Mouse (Mus musculus) mature B cell (primary cell): ENCODE data around the gene Mxra7.
"Not testable (repeated sequence)": the region's sequence is repeated elsewhere in the genome, so short reads cannot be mapped to it uniquely, and the experiment has no call there.

Experiments used
- in situ Hi-C: fragments of 300-500 bp; cut with MboI; formaldehyde crosslinking; loops from 2 replicates; pipeline ENCODE4 v1.14.3; 2019

Gene Mxra7

DNA sequence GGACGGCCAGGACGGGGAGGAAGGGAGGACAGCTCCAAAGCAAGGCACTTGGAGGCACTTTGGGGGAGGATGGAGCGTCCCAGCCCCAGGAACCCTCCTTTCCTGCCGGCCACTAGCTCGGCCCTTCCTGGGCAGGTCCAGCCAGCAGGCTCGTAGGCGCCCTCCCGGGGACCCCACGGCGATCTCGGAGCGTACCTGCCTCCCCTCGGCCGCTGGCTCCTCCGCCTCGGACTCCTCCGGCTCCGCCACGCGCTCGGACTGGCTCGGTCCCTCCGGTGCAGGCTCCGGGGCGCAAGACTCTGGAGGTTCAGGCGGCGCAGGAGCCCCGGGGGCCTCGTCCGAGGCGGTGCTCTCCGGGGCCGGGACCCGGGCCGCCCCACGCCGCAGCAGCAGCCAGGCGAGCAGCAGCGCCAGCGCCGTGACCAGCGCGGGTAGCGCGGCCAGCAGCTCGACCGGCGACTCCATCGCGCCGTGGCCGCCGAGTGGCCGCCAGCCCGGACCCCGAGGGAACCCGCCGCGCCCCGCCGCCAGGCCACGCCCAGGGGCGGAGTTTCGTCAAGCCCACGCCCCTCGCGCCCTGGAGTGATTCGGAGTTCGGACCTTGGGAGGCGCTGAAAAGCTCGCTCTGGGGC lies at the start of gene Mxra7:
TSS of gene Mxra7 (minus strand) at position 513 of the 632 bp plus-strand sequence.
- in situ Hi-C loops = no loop called here

DNA sequence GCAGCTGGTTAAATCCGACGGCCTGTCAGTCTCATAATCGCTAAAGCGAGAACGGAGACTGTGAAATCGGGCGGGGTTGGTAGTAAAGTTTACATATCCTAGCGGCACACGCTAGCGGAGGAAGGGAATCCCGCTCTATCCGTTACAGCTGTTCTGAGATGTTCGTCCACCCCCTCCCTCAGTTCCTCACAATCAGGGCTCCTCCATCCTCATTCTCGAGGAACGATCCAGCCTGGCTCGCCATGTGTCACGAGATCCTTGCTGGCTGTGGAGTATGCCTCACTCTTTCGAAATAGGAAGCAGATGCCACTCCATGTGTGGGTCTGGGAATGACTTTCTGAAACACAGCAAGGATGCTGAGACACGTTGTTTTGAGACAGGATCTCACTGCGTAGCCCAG lies 46.1 kb upstream of the Mxra7 start:
- in situ Hi-C loops = no loop called here

DNA sequence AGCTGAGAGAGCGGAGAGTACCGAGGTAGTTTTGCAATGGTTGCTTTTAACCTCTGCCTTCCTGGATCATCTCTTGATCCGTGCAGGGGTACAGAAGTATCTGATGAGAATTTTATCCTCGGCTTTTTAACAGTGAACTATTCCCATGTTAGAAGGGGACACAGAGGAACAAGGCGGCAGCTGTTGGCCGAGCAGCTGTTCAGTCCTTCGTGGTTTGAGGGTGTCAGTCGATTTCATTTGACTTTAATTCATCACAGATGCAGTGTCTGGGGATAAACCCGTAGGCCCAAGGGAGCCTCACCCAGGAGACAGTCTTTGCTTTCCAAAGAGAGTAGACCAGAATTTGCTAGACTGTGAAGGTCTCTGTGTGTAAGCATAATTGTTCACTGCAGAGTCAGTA lies 43.7 kb upstream of the Mxra7 start:
- in situ Hi-C loops = no loop called here

GRCm38 (mm10) chr11:116869641-116870040 lies 41.8 kb upstream of the Mxra7 start:
- in situ Hi-C loops = no loop called here

DNA sequence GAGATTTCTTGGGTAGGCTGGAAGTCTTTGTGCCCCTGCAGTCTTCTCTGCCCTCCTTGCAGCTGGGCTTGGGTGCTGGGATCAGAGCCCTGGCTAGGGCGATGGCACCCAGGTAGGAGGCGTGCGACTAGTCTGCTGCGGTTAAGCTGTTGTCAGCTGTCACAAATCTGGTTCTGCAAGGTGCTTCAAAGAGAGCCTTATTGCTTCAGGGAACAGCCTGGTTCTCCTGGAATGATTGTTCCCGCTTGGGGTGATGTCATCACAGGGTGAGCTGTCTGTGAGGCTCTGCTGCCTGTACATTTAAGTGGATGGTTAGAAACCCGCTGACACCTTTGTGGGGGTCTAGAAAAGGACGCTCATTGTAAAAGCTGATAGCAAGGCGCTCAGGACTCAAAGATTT lies 41.4 kb upstream of the Mxra7 start:
- in situ Hi-C loops = no loop called here

- in situ Hi-C loops = no loop called here
Measured at GRCm38 (mm10) chr11:116868129-116868528, 40.3 kb upstream of the Mxra7 start.

DNA sequence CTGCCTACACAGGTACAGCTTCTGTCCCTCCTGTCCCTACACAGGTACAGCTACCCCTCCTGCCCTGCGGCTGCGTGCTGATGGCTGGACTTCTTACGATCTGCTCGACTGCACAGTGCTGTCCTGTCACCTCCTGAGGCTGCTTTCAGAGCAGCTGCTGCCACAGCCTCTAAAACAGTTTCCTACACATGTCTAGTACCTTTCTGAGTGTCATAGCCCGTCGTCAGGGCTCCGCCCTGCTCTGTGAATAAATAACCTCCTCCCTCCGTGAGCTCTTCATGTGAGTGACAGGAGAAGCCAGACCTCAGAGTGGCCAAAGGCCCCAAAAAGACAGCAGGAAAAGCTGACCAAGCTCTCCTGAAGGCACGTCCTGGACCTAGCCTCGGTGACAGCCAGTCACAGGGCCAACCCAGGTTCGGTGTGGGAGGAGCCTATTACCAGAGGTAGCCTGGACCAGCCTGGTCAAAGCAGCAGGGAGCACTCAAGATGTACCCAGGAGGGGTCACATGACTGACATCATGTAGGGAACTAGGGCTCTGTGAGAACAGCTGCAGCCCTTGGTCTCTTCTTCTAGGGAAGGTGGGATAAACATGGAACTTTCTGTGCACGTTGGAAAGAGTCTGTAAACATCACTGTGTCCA lies 38.2 kb upstream of the Mxra7 start:
- in situ Hi-C loops = no loop called here

DNA sequence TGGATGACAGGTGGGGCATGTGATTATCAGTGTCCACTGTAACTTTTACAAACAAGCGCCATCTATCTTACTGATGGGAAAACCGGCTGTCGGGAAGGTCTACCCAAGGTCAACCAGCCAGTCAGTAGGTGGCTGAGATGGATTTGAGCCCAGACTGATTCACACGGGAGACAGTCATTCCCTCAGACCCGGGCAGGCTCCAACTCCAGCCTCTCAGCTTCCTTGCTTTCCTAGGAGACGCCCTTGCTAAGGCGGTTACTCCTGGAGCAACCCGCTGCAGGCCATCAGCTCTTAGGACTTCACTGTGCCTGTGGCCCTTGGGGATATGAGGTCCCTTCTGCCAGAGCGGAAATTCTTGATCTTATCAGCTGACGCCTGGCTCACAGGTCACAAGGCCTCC lies 36.6 kb upstream of the Mxra7 start:
- in situ Hi-C loops = no loop called here

DNA sequence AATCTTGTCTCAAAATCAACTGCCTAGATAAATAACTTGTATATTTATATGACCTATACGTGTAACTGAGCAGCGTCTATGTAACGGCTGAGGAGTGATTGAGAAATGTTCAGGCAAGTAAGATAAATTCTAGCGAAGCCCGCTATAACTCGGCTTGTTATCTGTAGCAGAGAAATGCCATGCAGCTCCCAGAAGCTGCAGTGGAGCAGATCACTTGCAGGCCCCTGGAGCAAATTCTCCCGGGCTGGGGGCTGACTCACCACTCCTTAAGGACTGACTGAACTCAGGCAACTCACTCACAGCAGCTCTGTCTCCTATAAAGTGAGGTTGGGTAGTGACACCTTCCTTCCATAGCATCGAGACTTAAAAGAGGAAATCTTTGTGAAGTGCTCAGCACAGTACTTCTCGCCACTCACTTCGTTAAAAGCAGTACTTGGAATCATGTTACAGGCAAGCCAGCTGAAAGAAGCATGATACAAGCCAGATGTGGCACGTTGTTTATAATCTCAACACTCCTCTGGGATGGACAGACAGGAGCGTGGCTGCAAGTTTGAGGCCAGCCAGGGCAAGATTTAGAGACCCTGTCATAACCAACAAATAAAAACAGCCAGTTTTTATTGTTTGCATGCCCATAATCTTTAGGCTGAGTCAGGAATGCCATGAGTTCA lies 29.5 kb upstream of the Mxra7 start:
- in situ Hi-C loops = no loop called here

GRCm38 (mm10) chr11:116854279-116854678 lies 26.4 kb upstream of the Mxra7 start:
- in situ Hi-C loops = no loop called here

- in situ Hi-C loops = no loop called here
Measured at GRCm38 (mm10) chr11:116853512-116853928, 25.7 kb upstream of the Mxra7 start.

DNA sequence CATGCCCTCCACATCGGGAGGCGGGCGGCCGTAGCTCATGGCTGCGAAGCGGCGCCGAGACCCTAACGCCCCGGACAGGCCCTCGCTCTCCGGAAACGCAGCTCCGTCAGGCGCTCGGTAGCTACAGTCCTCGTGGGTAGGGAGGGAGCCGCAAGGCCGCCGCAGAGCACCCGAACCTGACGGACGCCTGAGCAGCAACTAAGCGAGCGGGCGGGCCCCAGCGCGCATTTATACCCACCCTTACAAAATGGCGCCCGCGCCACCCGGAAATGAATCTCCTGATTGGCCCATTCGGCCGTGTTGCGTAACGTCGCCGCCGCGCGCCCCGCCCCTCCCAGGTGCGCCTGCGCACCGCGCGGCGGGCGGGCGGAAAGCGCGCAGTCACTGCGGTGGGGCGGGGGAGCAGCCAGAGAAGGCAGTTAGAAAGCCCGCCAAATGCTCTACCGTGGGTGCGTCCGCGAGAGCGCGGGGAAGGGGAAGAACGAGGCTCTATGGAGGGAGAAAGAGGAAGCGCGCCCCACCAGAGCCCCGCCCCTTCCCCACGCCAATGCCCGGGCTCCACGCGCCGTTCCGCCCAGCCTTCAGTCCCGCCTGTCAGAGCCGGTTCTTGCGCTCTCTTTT lies 25.2 kb upstream of the Mxra7 start, which contains the start of gene Srsf2:
TSS of gene Srsf2 (minus strand) at position 204 of the 621 bp plus-strand sequence.
- in situ Hi-C loops = no loop called here

DNA sequence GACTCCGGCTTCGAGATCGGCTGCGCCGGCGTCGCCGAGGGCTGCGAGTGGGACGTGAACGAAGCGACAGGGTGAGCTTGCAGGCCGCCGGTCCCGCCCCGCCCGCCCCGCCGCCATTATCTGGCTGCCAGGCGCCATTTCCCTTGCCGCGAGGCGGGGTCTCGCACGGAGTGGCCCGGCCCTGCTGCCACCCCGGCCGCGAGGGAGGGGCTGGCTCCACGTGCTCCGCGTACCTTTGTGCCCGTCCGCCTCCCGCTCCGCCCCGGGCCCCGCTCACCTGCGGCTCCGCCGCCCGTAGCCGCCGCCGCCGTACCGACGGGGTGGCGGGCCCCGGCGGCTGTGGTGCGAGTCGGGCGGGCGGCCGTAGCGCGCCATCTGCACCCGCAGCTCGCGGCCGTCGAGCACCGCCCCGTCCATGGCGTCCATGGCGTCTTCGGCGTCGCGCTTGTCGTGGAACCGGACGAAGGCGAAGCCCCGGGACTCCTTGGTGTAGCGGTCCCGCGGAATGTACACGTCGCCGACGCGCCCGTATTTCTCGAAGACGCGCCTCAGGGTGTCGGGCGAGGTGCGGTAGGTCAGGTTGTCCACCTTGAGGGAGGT lies 24.5 kb upstream of the Mxra7 start, which contains the start of gene Mfsd11:
TSS of gene Mfsd11 (plus strand) at position 150 of the 600 bp plus-strand sequence.
- in situ Hi-C loops = no loop called here

GRCm38 (mm10) chr11:116851576-116852290 lies 23.9 kb upstream of the Mxra7 start:
- in situ Hi-C loops = no loop called here

DNA sequence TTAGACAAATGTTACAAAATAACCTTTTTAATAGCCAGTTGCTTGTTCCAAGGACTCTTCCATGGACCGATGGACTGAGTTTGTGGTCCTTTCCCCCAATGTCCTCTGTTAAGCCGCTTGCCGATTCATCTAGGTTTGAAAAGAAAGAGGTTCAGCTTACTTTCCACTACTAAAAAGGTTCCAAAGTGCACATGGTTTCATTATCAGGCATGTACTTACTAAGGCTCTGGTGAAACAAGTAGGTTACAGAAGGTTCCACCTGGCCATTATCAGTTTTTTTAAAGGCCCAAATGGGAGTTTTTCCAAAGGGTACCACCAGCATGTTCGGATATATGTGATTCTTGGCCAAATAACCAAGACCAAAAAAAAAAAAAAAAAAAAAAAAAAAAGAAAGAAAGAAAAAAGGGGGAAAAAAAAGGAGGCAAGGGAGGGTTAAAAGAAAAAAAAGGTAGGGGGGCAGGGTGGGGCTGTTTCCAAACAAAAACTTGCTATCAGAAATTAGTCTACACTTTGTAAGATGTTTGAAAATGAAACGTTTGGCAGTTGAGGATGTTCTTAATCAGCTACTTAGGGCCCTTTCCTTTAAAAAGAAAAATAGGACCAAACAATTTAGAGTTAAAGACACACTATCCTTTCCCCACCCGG lies 23.1 kb upstream of the Mxra7 start:
- in situ Hi-C loops = no loop called here

DNA sequence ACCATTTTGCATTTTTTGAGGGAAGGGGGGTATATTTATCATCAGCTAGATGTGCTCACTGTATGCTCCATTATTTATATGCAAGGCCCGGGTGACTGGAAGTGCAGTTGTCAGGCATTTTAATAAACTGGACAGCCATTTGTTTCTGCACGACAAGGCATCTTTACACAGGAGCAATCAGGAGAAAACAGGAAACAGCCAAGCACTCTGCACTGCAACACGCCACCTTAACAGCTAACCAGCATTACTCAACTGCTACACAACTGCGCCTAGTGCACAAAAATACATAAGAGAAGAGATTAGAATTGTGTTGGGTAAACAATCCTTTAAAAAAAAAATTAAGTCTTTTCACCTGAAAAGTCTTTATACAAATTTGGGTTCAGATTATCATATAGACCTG lies 22.2 kb upstream of the Mxra7 start:
- in situ Hi-C loops = no loop called here

GRCm38 (mm10) chr11:116849587-116849986 lies 21.7 kb upstream of the Mxra7 start:
- in situ Hi-C loops = no loop called here

GRCm38 (mm10) chr11:116848877-116849178 lies 21.0 kb upstream of the Mxra7 start:
- in situ Hi-C loops = not testable (repeated sequence)

GRCm38 (mm10) chr11:116848086-116848876 lies 20.4 kb upstream of the Mxra7 start:
- in situ Hi-C loops = no loop called here
